Comparison of ENCODE assay signal across 7 mouse cellular contexts in the genomic region with DNA sequence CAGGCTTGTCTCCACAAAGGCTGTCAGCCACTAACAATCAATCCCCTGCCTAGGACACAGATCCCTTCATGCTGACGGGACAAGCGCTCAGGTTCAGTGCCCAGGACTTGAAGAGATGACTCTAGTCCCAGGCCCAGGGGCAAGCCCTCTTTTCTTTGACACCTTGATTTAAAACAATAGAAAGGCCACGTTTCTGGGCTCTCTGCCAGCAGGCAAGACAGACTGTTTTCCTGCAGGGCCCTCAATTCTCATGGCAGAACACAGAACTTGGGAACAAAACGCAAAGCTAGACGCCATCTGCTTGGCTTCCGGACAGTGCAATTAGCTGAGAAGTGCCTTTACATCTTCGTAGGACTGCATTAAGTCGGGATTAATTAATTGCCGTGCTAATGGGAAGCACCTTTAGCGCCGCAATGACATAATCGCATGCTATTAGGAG. TPM values are rescaled to one million over a fixed set of nuclear protein-coding genes. Genes with fewer than 3 reads are reported as not detected.
DNase-seq lines count a peak whose midpoint lies in the region; ATAC-seq and TF ChIP-seq lines count a peak whose summit lies in the region.

No protein-coding gene starts in this region.

- no peak overlapping the region for H3K4me2 ChIP-seq in heart, embryonic 11.5 days
- no peak overlapping the region for H3K4me2 ChIP-seq in kidney, postnatal 0 days (ENCODE audit: low read length)

- no peak for TF ChIP-seq CTCF in kidney, postnatal 0 days (IDR thresholded peaks at IDR 0.05; ENCODE audit: low read depth)

- H3K27me3 ChIP-seq in heart, embryonic 11.5 days (ENCODE audit: control insufficient read depth, insufficient read depth, low read length) = no peaks in the 10 kb centered on the region
- no peaks in the 10 kb centered on the region for H3K27me3 ChIP-seq in kidney, postnatal 0 days (ENCODE audit: insufficient read depth, low read length)

- 0 out of 2 replicates have a peak overlapping the region, but pooled peaks have one; percentile 25 for H3K27ac ChIP-seq in heart, embryonic 11.5 days (ENCODE audit: low read depth, low read length)
- H3K27ac ChIP-seq in kidney, postnatal 0 days = no peak overlapping the region

- peaks cover 5% of the 10 kb centered on the region for H3K36me3 ChIP-seq in heart, embryonic 11.5 days (ENCODE audit: control insufficient read depth, insufficient read depth, low read length)
- H3K36me3 ChIP-seq in kidney, postnatal 0 days (ENCODE audit: insufficient read depth, low read length) = 0 out of 2 replicates have a peak, but pooled peaks cover 7% of the 10 kb centered on the region

- WGBS in heart, embryonic 11.5 days (ENCODE audit: insufficient replicate concordance) = 71% methylated on average over 12 of the region's 12 CpGs
- WGBS in kidney, postnatal 0 days = 20% methylated on average over 12 of the region's 12 CpGs

- peak; percentile 32 for DNase-seq in adrenal gland, adult 8-10 months
- peak; percentile 80 for DNase-seq in brain, adult 2 months (ENCODE audit: low read depth, low spot score)
- peak; percentile 86 for DNase-seq in kidney, postnatal 0 days (ENCODE audit: low spot score)
- no peak for DNase-seq in right cerebral cortex, adult 18-20 months
- DNase-seq in right cerebral cortex, adult 2 months (ENCODE audit: low spot score in 2 of 2) = no peak
- DNase-seq in frontal cortex, postnatal 25 days (ENCODE audit: low spot score in 2 of 2) = no peak

- no peak for ATAC-seq in heart, embryonic 11.5 days (replicated peaks; ENCODE audit: insufficient number of reproducible peaks, low FRiP score, low TSS enrichment)
- ATAC-seq in kidney, postnatal 0 days (replicated peaks; ENCODE audit: low FRiP score, low read depth) = peak; percentile 52; the same call in 1 of the 2 replicates

- H3K4me3 ChIP-seq in heart, embryonic 11.5 days (ENCODE audit: low read depth, low read length) = no peak overlapping the region
- no peak overlapping the region for H3K4me3 ChIP-seq in kidney, postnatal 0 days (replicated peaks; ENCODE audit: low read depth, low read length)

- no peak overlapping the region for H3K9ac ChIP-seq in heart, embryonic 11.5 days (ENCODE audit: low read depth, low read length)
- no peak overlapping the region for H3K9ac ChIP-seq in kidney, postnatal 0 days (ENCODE audit: low read depth, low read length)

- peaks cover 23% of the 10 kb centered on the region for H3K4me1 ChIP-seq in heart, embryonic 11.5 days (ENCODE audit: control insufficient read depth, insufficient read depth, low read length)
- H3K4me1 ChIP-seq in kidney, postnatal 0 days (replicated peaks; ENCODE audit: insufficient read depth, low read length) = peaks cover 15% of the 10 kb centered on the region; the same call in 1 of the 2 replicates

- H3K9me3 ChIP-seq in heart, embryonic 11.5 days (replicated peaks; ENCODE audit: control insufficient read depth, low read length) = no peaks in the 10 kb centered on the region
- H3K9me3 ChIP-seq in kidney, postnatal 0 days (replicated peaks; ENCODE audit: low read length) = no peaks in the 10 kb centered on the region

RNA-seq across cellular contexts. Expression of a gene that starts 28.4 kb away (rescaled TPM):
- 10 to 100 TPM; 32.3 to 51.1 (median 46.1) TPM for total RNA-seq in adrenal gland, adult 8-10 months (2022)
- polyA plus RNA-seq in heart, embryonic 11.5 days (2014; fragmentation: Nextera tagmentation; extraction: Ambion mirVana) = 39.9 and 42.1 TPM in 2 replicates
- 50.2 and 53.9 TPM in 2 replicates for polyA plus RNA-seq in kidney, postnatal 0 days (2015; fragmentation: Nextera tagmentation; extraction: Ambion mirVana)

Comparison
In these comparisons a context has a peak if more than half of its experiments do, and no peak if none do; other contexts are left out.
1. DNase-seq: peak in adrenal gland, adult 8-10 months (single experiment), brain, adult 2 months (single experiment) and kidney, postnatal 0 days (single experiment); none in right cerebral cortex, adult 18-20 months (single experiment), right cerebral cortex, adult 2 months (0 of 2) and frontal cortex, postnatal 25 days (0 of 2).